Mouse (Mus musculus) stomach, embryonic 15.5 days (tissue): ENCODE results near the gene Fbxw4. TPM values are rescaled to one million over a fixed set of nuclear protein-coding genes. Genes with fewer than 3 reads are reported as not detected.
"Not testable (repeated sequence)": the region's sequence is repeated elsewhere in the genome, so short reads cannot be mapped to it uniquely, and the experiment has no call there.

Experiments
- ATAC-seq: fragments of 200-750 bp; cut with Nextera tagmentation; 2 replicates; pipeline ENCODE4 v1.8.0; 2017; ENCODE audit warnings: low read depth, moderate number of reproducible peaks, moderate TSS enrichment; ENCODE audit not compliant: insufficient read depth, low FRiP score
- H3K27ac ChIP-seq: fragments of 300-500 bp; sonication (generic); 2 replicates; pipeline ENCODE4 v1.5.1; 2015; ENCODE audit warnings: mild to moderate bottlenecking, inconsistent platforms
- H3K27me3 ChIP-seq: fragments of 300-500 bp; sonication (generic); replicated peaks from 2 replicates; pipeline ENCODE4 v1.6.1; 2015; ENCODE audit warnings: inconsistent platforms
- H3K36me3 ChIP-seq: fragments of 300-500 bp; sonication (generic); 2 replicates; pipeline ENCODE4 v1.6.1; 2015; ENCODE audit warnings: inconsistent platforms
- H3K4me1 ChIP-seq: fragments of 300-500 bp; sonication (generic); 2 replicates; pipeline ENCODE4 v1.6.1; 2015; ENCODE audit warnings: inconsistent platforms
- H3K4me2 ChIP-seq: fragments of 300-500 bp; sonication (generic); 2 replicates; pipeline ENCODE4 v1.6.1; 2015; ENCODE audit warnings: mild to moderate bottlenecking, inconsistent platforms
- H3K4me3 ChIP-seq: fragments of 300-500 bp; sonication (generic); replicated peaks from 2 replicates; pipeline ENCODE4 v1.5.1; 2015; ENCODE audit warnings: inconsistent platforms
- H3K9ac ChIP-seq: fragments of 300-500 bp; sonication (generic); 2 replicates; pipeline ENCODE4 v1.6.1; 2015; ENCODE audit warnings: inconsistent platforms
- H3K9me3 ChIP-seq: fragments of 300-500 bp; sonication (generic); 2 replicates; pipeline ENCODE4 v1.6.1; 2016; ENCODE audit warnings: inconsistent platforms
- WGBS: fragments of 180-500 bp; shearing (Covaris S2); methylation state at CpG from one replicate; pipeline ENCODE4 v1.1.7; 2015; 5-methylcytosine and 5-hydroxymethylcytosine counted together
- polyA plus RNA-seq: library from polyadenylated mRNA; unstranded; fragments of >200 nt; fragmentation: Nextera tagmentation; extraction: Ambion mirVana; gene quantifications from 2 replicates; pipeline ENCODE4 v1.2.1, GENCODE M21; 2015

Fbxw4 gene
- polyA plus RNA-seq, 1 experiment from 2014 or later = 3.7 TPM

DNA sequence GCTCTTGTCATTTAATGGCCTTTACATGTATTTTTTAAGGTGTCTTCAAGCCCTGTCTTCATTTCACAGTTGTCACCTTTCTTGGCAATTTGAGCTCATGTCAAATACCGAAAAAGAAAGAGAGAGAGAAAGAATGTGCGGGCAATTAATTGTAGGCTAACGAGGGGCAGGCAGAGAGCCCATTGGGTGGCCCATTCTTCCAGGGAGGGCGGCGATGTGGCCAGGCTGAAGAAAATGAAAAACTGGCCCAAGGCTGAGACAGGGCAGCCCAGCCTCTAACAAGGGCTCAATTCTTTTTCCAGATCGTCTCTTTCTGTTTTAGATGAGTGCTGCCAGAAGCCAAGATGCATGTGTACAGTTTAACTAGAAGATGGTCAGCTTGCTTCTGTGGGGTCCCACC is 6.1 kb downstream of the Fbxw4 start:
- Histone ChIP-seq H3K36me3 (no peaks in the 10 kb centered on the region), H3K4me3 (no peak overlapping the region), H3K27ac (no peak overlapping the region), H3K9ac (no peak overlapping the region), H3K27me3 (no peaks in the 10 kb centered on the region), H3K4me2 (no peak overlapping the region), H3K9me3 (no peaks in the 10 kb centered on the region), H3K4me1 (peaks cover 30% of the 10 kb centered on the region)
- ATAC-seq = no peak
- 85% methylated on average over 6 of the region's 6 CpGs for WGBS

DNA sequence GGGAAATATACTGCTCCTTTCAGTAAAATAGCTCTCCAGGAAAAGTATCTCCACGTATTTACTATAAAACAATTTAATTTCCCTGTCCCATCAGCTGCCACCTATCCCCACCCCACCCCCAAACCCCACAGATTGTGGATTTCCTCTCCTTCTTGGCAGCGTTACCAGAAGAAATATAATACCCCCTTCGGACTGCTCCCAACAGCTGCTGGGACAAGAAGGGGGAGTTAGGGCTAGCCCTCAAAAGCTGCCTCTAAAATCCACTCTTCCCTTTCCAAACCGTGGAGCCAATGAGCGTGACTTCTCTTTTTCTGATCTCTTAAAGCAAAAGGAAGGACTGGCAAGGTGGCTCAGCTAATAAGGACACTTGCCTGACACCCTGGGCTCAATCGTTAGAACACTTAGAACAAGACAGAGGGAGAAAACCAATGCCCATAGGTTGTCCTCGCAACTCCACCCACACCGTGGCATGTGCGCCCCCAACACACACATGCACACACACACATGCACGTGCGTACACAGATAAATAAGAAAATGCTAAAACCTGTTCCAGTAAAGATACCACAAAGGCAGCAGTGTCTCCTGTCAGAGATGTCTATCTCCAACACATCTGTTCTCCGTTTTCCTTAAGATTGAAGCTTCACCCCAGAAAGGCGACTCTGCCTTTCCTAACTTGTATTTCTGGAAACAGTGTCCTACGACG is 7.7 kb downstream of the Fbxw4 start:
- peak; percentile 32; the same call in 1 of the 2 replicates for ATAC-seq
- no peaks in the 10 kb centered on the region for H3K9me3 ChIP-seq

DNA sequence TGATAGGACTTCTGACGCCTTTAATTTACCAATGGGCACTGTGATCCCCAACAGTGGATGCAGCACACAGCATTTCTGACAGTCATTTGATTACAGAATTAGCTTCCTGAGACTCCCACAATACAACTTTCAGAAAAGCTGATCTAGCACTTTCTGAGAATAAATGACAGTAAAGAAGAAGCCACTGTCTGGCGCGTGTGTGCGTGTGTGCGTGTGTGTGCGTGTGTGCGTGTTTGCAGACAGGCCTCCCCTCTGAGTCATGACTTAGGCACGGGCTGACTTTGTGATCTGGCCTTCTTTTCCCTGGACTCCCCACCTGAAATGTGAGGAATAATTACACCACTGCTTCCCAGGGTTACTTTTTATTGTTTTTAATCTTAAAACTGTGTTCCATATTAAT is 8.6 kb downstream of the Fbxw4 start:
- H3K9me3 ChIP-seq = no peaks in the 10 kb centered on the region
- peaks cover 24% of the 10 kb centered on the region for H3K4me1 ChIP-seq
- H3K36me3 ChIP-seq = no peaks in the 10 kb centered on the region
- H3K27ac ChIP-seq = 0 out of 2 replicates have a peak overlapping the region, but pooled peaks have one; percentile 55
- H3K4me3 ChIP-seq = no peak overlapping the region
- ATAC-seq = no peak
- H3K9ac ChIP-seq = no peak overlapping the region
- H3K4me2 ChIP-seq = no peak overlapping the region
- no peaks in the 10 kb centered on the region for H3K27me3 ChIP-seq
- WGBS = 79% methylated on average over 8 of the region's 8 CpGs

More for the DNA sequence above, 7.7 kb downstream of the Fbxw4 start:
- Histone ChIP-seq H3K27me3 (no peaks in the 10 kb centered on the region), H3K27ac (no peak overlapping the region), H3K4me3 (no peak overlapping the region), H3K4me1 (peaks cover 30% of the 10 kb centered on the region), H3K4me2 (no peak overlapping the region), H3K9ac (no peak overlapping the region), H3K36me3 (no peaks in the 10 kb centered on the region)
- 47% methylated on average over 15 of the region's 15 CpGs for WGBS

DNA sequence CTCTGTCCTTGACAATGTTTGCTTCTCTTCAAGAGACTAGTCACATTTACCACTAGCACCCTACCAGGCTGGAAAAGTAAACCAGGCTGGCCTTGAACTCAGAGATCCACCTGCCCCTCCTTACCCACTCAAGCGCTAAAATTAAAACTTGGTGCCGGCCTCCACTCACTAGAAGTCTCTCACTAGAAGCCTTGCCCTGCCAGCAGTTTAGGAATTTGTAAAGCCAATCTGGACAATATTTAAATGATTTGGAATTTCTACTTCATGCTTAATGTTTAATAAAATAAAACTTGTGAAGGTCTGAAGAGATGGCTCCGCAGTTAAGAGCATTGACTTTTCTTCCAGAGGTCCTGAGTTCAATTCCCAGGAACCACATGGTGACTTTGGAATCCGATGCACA is 10.3 kb downstream of the Fbxw4 start:
- H3K27ac ChIP-seq = no peak overlapping the region
- no peaks in the 10 kb centered on the region for H3K9me3 ChIP-seq
- 74% methylated on average over 4 of the region's 4 CpGs for WGBS
- no peaks in the 10 kb centered on the region for H3K36me3 ChIP-seq
- H3K9ac ChIP-seq = no peak overlapping the region
- no peak overlapping the region for H3K4me2 ChIP-seq
- H3K4me3 ChIP-seq = no peak overlapping the region
- peaks cover 17% of the 10 kb centered on the region; the same call in 1 of the 2 replicates for H3K4me1 ChIP-seq
- no peak for ATAC-seq
- no peaks in the 10 kb centered on the region for H3K27me3 ChIP-seq

DNA sequence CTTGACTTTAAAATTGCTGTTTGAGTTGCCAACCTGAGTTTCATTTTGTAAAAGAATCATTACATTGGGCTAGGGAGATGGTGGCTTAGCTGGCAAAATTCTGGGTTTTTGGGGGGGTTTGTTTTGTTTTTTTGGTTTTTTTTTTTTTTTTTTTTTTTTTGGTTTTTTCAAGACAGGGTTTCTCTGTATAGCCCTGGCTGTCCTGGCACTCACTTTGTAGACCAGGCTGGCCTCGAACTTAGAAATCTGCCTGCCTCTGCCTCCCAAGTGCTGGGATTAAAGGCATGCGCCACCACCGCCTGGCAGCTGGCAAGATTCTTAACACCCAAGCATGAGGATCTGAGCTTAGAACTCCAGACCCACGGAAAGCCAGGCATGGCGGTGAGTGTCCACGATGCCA is 11.6 kb downstream of the Fbxw4 start:
- H3K4me1 ChIP-seq = peaks cover 17% of the 10 kb centered on the region; the same call in 1 of the 2 replicates
- not testable (repeated sequence) for H3K27ac ChIP-seq, H3K4me3 ChIP-seq, H3K36me3 ChIP-seq, ATAC-seq, H3K27me3 ChIP-seq, H3K4me2 ChIP-seq, H3K9me3 ChIP-seq, H3K9ac ChIP-seq
- WGBS = 90% methylated on average over 6 of the region's 6 CpGs

DNA sequence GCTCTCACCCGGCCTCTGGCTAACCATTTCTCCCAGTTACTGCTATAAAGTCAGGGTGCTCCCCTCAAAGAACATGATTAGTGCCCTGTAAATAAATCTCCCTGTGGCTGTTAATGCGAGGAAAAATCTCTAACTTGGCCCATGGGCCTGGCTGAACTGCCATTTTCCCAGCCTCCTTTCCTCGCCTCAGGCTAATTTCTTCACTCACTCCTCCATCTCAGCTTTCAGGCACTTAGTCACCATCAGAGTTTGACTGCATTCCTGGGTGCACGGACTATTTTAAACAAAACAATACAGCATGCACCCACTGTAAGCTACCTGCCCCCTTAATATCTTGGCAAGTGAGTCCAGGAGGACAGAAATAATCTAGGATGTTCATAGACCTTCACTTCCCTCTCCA is 13.2 kb downstream of the Fbxw4 start:
- WGBS = 53% methylated on average over 4 of the region's 4 CpGs
- H3K36me3 ChIP-seq = no peaks in the 10 kb centered on the region
- H3K9me3 ChIP-seq = no peaks in the 10 kb centered on the region
- ATAC-seq = no peak
- no peak overlapping the region for H3K27ac ChIP-seq
- no peak overlapping the region for H3K4me3 ChIP-seq
- no peaks in the 10 kb centered on the region for H3K27me3 ChIP-seq
- H3K4me2 ChIP-seq = no peak overlapping the region
- no peak overlapping the region for H3K9ac ChIP-seq
- peaks cover 4% of the 10 kb centered on the region; the same call in 1 of the 2 replicates for H3K4me1 ChIP-seq

DNA sequence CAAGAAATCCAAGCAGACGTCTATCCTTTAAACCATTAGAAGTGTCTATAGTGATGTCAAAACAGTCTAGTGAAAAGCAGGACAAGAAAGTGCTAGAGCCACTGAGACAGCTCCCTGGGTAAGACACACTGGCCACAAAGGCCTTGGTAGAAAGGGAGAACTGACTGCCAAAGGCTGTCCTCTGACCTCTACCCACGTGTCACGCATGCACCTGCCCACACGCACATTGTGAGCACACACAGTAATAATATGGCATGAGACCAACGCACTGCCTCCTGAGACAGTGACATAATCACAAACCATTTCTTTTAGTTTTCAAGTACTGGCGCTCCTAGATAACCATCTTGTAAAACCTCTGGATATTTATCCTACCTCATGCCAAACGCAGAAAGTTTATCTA is 19.4 kb downstream of the Fbxw4 start:
- 83% methylated on average over 7 of the region's 7 CpGs for WGBS
- Histone ChIP-seq H3K27me3 (no peaks in the 10 kb centered on the region), H3K27ac (no peak overlapping the region), H3K4me1 (no peaks in the 10 kb centered on the region), H3K9ac (no peak overlapping the region), H3K4me3 (no peak overlapping the region), H3K36me3 (no peaks in the 10 kb centered on the region), H3K9me3 (no peaks in the 10 kb centered on the region), H3K4me2 (no peak overlapping the region)
- no peak for ATAC-seq

DNA sequence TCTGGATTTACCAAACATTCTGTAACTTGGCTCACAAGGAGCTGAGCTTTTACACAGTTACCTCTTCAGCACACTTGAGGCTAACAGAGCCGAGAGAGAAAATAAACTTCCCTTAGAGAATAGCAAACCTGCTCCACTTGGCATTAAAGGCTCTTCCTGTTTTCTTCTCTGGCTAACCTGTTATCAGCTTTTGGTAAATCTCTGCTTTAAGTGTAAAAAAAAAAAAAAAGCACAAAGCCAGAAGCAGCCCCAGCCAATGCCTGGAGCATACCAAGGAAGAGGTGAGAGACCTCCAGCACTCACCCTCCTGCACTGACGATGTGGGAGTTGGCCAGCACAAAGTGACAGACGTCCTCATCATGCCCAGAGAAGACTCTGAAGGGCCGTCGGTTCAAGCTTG is 24.2 kb downstream of the Fbxw4 start:
- Histone ChIP-seq H3K27me3 (no peaks in the 10 kb centered on the region), H3K4me2 (no peak overlapping the region), H3K36me3 (no peaks in the 10 kb centered on the region), H3K9ac (no peak overlapping the region), H3K4me3 (no peak overlapping the region), H3K27ac (no peak overlapping the region), H3K4me1 (no peaks in the 10 kb centered on the region), H3K9me3 (no peaks in the 10 kb centered on the region)
- ATAC-seq = no peak
- 54% methylated on average over 5 of the region's 5 CpGs for WGBS

GRCm38 (mm10) chr19:45631584-45631983 is 28.5 kb downstream of the Fbxw4 start:
- Histone ChIP-seq H3K9me3 (no peaks in the 10 kb centered on the region), H3K27ac (no peak overlapping the region), H3K4me3 (no peak overlapping the region), H3K36me3 (0 out of 2 replicates have a peak, but pooled peaks cover 3% of the 10 kb centered on the region), H3K9ac (no peak overlapping the region), H3K4me2 (no peak overlapping the region), H3K27me3 (no peaks in the 10 kb centered on the region), H3K4me1 (no peaks in the 10 kb centered on the region)
- no peak for ATAC-seq
- 18% methylated on average over 3 of the region's 3 CpGs for WGBS

- 49% methylated on average over 5 of the region's 5 CpGs for WGBS
- Histone ChIP-seq H3K4me2 (no peak overlapping the region), H3K27me3 (no peaks in the 10 kb centered on the region), H3K9ac (no peak overlapping the region), H3K4me3 (no peak overlapping the region), H3K36me3 (0 out of 2 replicates have a peak, but pooled peaks cover 3% of the 10 kb centered on the region), H3K4me1 (no peaks in the 10 kb centered on the region), H3K27ac (no peak overlapping the region), H3K9me3 (no peaks in the 10 kb centered on the region)
- ATAC-seq = no peak
These were observed 29.2 kb downstream of the Fbxw4 start for GRCm38 (mm10) chr19:45630953-45631352.

DNA sequence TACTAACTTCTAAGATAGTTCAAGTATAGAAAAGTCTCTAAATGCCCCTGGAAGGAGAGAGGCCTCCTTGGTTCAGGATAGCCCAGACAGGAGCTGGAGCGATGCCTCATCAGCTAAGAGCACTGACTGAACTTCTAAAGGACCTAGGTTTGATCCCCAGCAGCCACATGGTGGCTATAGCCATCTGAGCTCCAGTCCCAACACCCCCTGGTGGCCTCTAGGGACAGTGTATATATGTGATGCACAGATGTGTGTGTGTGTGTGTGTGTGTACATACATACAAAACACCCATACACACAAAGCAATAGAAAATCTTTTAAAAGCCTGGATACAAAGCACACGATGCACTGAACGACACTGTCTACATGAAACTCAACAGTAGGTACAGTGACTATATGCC is 30.9 kb downstream of the Fbxw4 start:
- WGBS = 86% methylated on average over 3 of the region's 3 CpGs
- no peak overlapping the region for H3K4me3 ChIP-seq
- no peaks in the 10 kb centered on the region for H3K4me1 ChIP-seq
- ATAC-seq = no peak
- H3K36me3 ChIP-seq = 0 out of 2 replicates have a peak, but pooled peaks cover 3% of the 10 kb centered on the region
- no peak overlapping the region for H3K9ac ChIP-seq
- no peak overlapping the region for H3K4me2 ChIP-seq
- no peaks in the 10 kb centered on the region for H3K27me3 ChIP-seq
- H3K27ac ChIP-seq = no peak overlapping the region
- no peaks in the 10 kb centered on the region for H3K9me3 ChIP-seq

DNA sequence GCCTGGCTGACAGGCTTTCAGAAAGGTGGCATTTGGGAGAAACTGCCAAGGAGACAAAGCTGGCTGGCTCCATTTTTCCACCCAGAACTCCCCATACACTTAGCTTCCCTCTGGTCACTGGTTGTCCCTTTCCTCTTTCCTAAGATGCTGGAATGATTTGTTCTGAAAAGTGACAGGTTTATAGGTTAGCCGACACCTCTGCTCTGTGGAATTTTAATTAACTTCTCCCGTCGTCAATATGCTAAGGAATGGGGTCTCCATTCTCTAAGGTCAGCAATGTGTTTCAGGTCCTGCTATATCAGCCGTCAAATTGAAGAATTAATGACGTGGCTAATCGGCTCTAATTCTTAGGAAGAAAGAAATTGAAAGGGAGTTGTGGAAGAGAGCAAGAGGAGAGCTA is 31.5 kb downstream of the Fbxw4 start:
- 45% methylated on average over 6 of the region's 6 CpGs for WGBS
- no peak overlapping the region for H3K27ac ChIP-seq

More for the DNA sequence above, 31.5 kb downstream of the Fbxw4 start:
- Histone ChIP-seq H3K4me1 (no peaks in the 10 kb centered on the region), H3K9me3 (no peaks in the 10 kb centered on the region), H3K36me3 (0 out of 2 replicates have a peak, but pooled peaks cover 3% of the 10 kb centered on the region), H3K9ac (no peak overlapping the region), H3K27me3 (no peaks in the 10 kb centered on the region), H3K4me3 (no peak overlapping the region), H3K4me2 (no peak overlapping the region)
- no peak for ATAC-seq
